Mouse (Mus musculus): Measurements from ENCODE around the gene Ubtf. TPM values are rescaled to one million over a fixed set of nuclear protein-coding genes. Genes with fewer than 3 reads are reported as not detected.

Gene Ubtf
- polyA plus RNA-seq, 1 experiment from 2014 or later = 73.0 TPM

DNA sequence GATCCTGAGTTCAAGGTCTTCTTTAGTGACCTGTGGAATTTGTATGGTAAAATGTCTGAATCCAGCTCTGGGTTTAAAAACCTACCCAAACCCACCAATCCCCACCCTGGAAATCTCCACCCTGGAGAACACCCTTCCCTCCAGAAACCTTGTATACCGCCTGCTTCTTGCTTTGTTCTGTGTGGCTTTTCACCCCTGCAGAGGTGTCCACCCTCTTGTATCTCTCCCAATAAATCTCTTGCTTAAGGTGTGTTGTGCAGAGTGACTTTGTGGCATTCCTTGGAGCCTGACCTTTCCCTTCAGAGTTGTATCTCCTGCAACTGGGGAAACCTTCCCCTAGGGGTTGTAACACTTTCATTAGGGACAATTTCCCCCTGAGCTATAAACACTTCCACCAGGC, 18.4 kb upstream of the Ubtf start:
- H3K36me3 ChIP-seq (ENCODE audit: control insufficient read depth, insufficient read depth, low read length) = no peaks in the 10 kb centered on the region
- ATAC-seq (ENCODE audit: low read depth) = no peak
- no peaks in the 10 kb centered on the region for H3K27me3 ChIP-seq (ENCODE audit: control insufficient read depth, insufficient read depth, low read depth, low read length)
- H3K27ac ChIP-seq (ENCODE audit: low read length) = no peak overlapping the region
- H3K4me1 ChIP-seq (replicated peaks; ENCODE audit: control insufficient read depth, insufficient read depth, low read length) = peaks cover 19% of the 10 kb centered on the region
- no peak overlapping the region for H3K4me3 ChIP-seq (ENCODE audit: low read length)
- no peak overlapping the region for H3K4me2 ChIP-seq (ENCODE audit: low read depth, low read length)
- 68% methylated on average over 1 of the region's 1 CpGs for WGBS
- no peaks in the 10 kb centered on the region for H3K9me3 ChIP-seq (ENCODE audit: control insufficient read depth, low read length)
- no peak overlapping the region for H3K9ac ChIP-seq (ENCODE audit: low read length)

DNA sequence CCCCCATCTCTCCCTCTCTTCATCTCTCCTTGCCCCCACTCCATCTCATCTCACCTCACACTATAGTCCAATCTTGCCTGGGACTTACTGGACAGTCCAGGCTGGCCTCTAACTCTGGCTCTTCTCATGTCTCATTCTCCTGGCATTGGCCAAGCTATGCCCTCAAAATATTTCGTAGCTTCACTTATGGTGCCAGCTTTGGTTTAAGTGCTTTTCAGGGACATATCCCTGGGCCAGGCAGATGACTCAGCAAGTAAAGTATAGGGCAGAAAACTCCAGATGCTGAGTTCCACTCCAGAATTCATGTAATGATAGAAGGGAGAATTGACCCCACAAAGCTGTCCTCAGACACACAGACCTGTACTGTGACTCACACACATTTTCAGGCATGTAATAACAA, 16.6 kb upstream of the Ubtf start:
- H3K9ac ChIP-seq (ENCODE audit: low read length) = no peak overlapping the region
- 67% methylated on average over 1 of the region's 1 CpGs for WGBS
- H3K27ac ChIP-seq (ENCODE audit: low read length) = no peak overlapping the region
- H3K9me3 ChIP-seq (ENCODE audit: control insufficient read depth, low read length) = no peaks in the 10 kb centered on the region
- no peak for ATAC-seq (ENCODE audit: low read depth)
- no peak overlapping the region for H3K4me2 ChIP-seq (ENCODE audit: low read depth, low read length)
- H3K36me3 ChIP-seq (ENCODE audit: control insufficient read depth, insufficient read depth, low read length) = no peaks in the 10 kb centered on the region
- no peaks in the 10 kb centered on the region for H3K27me3 ChIP-seq (ENCODE audit: control insufficient read depth, insufficient read depth, low read depth, low read length)
- peaks cover 19% of the 10 kb centered on the region for H3K4me1 ChIP-seq (replicated peaks; ENCODE audit: control insufficient read depth, insufficient read depth, low read length)
- no peak overlapping the region for H3K4me3 ChIP-seq (ENCODE audit: low read length)

DNA sequence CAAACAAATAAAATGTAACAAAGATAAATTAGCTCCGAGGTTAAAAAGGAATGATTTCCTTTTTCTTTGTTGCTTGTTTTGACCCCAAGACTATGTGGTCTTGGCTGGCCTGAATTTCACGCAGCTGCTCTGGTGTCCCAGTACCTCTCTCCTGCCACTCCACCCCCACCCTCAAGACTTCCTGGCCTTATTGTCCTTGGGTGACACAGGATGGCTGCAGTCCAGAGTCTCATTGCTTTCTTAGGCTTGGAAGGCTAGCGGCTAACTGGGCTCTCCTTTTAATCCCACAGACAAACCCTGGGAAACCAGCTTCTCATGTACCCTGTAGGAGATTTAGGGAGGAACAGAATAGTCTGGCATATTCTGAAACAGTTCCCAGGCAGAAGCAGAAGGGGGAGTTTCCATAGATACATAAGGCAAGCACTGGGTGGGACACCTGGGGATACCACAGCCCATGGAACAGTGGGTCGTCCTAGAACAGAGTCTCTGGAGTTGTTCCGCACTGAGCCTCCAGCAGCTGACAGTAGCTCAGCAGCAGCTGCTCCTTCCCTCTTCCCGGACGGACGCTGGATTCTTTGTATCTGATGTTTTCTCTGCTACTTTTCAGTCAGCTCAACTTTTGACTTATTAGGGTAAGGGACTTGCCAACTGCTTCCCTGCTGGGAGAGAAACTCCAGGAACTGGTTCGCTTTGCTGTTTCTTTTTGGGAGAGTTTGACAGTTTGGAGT, 15.6 kb upstream of the Ubtf start:
- no peak overlapping the region for H3K4me2 ChIP-seq (ENCODE audit: low read depth, low read length)
- peaks cover 19% of the 10 kb centered on the region for H3K4me1 ChIP-seq (replicated peaks; ENCODE audit: control insufficient read depth, insufficient read depth, low read length)
- H3K4me3 ChIP-seq (ENCODE audit: low read length) = no peak overlapping the region
- no peak overlapping the region for H3K9ac ChIP-seq (ENCODE audit: low read length)
- no peak overlapping the region for H3K27ac ChIP-seq (ENCODE audit: low read length)
- H3K27me3 ChIP-seq (ENCODE audit: control insufficient read depth, insufficient read depth, low read depth, low read length) = no peaks in the 10 kb centered on the region
- 27% methylated on average over 9 of the region's 9 CpGs for WGBS
- no peaks in the 10 kb centered on the region for H3K9me3 ChIP-seq (ENCODE audit: control insufficient read depth, low read length)
- no peaks in the 10 kb centered on the region for H3K36me3 ChIP-seq (ENCODE audit: control insufficient read depth, insufficient read depth, low read length)
- ATAC-seq (ENCODE audit: low read depth) = no peak

DNA sequence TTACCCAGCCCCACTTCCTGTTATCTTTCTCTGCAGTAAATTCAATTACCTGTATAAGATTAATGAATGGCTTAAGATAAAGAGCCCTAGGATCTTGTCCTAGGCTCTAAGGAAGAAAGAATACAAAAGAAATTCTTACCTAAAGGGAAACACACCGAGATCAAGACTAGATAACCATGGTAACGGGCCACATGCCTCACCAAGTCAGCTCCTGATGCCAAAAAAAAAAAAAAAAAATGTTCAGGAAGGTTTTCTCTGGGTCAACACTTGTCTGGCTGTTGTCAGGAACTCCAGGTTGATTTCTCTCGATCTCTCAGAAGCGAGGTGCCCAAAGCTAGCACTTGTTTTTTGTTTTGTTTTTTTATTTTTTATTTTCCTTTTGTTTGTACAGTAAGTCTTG, 14.5 kb upstream of the Ubtf start:
- no peak for ATAC-seq (ENCODE audit: low read depth)
- Histone ChIP-seq H3K9ac (ENCODE audit: low read length) (no peak overlapping the region), H3K4me3 (ENCODE audit: low read length) (no peak overlapping the region), H3K4me1 (replicated peaks; ENCODE audit: control insufficient read depth, insufficient read depth, low read length) (peaks cover 12% of the 10 kb centered on the region), H3K36me3 (ENCODE audit: control insufficient read depth, insufficient read depth, low read length) (no peaks in the 10 kb centered on the region), H3K27me3 (ENCODE audit: control insufficient read depth, insufficient read depth, low read depth, low read length) (no peaks in the 10 kb centered on the region), H3K27ac (ENCODE audit: low read length) (no peak overlapping the region), H3K4me2 (ENCODE audit: low read depth, low read length) (no peak overlapping the region), H3K9me3 (ENCODE audit: control insufficient read depth, low read length) (no peaks in the 10 kb centered on the region)
- WGBS = 27% methylated on average over 4 of the region's 4 CpGs

DNA sequence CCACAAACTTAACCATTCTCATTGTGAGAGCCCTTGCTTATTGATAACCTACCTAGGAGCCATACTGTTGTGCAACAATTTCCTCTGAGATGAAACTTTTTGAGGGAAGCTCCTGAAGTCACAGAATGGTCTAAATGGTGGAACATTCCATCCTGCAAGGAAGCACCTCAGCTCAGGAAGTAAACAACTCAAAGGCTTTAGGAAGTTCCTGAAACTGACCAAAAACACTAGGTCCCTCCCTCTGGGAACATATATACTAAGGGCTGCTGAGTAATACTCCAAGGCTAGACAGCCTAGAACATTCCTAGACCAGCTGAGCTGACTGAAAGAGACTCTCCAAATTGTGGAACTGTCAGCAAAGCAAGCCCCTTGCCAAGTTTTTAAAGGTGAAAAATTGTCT, 13.5 kb upstream of the Ubtf start:
- Histone ChIP-seq H3K4me1 (replicated peaks; ENCODE audit: control insufficient read depth, insufficient read depth, low read length) (peaks cover 6% of the 10 kb centered on the region; the same call in 1 of the 2 replicates), H3K4me3 (ENCODE audit: low read length) (no peak overlapping the region), H3K9ac (ENCODE audit: low read length) (no peak overlapping the region), H3K9me3 (ENCODE audit: control insufficient read depth, low read length) (no peaks in the 10 kb centered on the region), H3K27me3 (ENCODE audit: control insufficient read depth, insufficient read depth, low read depth, low read length) (no peaks in the 10 kb centered on the region), H3K27ac (ENCODE audit: low read length) (no peak overlapping the region), H3K4me2 (ENCODE audit: low read depth, low read length) (no peak overlapping the region), H3K36me3 (ENCODE audit: control insufficient read depth, insufficient read depth, low read length) (no peaks in the 10 kb centered on the region)
- no peak for ATAC-seq (ENCODE audit: low read depth)

DNA sequence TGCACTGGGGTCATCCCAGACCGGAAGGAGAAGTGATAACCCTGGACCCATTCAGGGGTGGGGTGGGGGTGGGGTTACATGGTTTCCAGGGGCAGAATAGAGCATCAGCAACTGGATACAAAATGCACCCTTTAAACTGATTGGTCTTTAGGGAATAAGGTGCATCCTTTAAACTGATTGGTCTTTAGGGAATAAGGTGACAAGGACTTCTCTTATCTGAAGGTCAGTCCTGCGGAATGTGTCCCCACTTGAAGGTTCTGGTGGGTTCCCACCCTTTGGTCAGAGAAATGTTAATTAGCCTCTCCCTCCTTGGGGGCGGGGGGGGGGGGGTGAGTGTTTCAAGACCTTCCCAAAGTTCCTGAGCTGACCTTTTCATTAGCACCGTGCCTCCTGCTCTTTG, 12.3 kb upstream of the Ubtf start:
- H3K4me3 ChIP-seq (ENCODE audit: low read length) = no peak overlapping the region
- no peaks in the 10 kb centered on the region for H3K9me3 ChIP-seq (ENCODE audit: control insufficient read depth, low read length)
- H3K27ac ChIP-seq (ENCODE audit: low read length) = no peak overlapping the region
- no peaks in the 10 kb centered on the region for H3K27me3 ChIP-seq (ENCODE audit: control insufficient read depth, insufficient read depth, low read depth, low read length)
- no peak overlapping the region for H3K4me2 ChIP-seq (ENCODE audit: low read depth, low read length)
- 53% methylated on average over 4 of the region's 4 CpGs for WGBS
- no peak overlapping the region for H3K9ac ChIP-seq (ENCODE audit: low read length)
- no peak for ATAC-seq (ENCODE audit: low read depth)
- no peaks in the 10 kb centered on the region for H3K36me3 ChIP-seq (ENCODE audit: control insufficient read depth, insufficient read depth, low read length)
- H3K4me1 ChIP-seq (replicated peaks; ENCODE audit: control insufficient read depth, insufficient read depth, low read length) = peaks cover 6% of the 10 kb centered on the region; the same call in 1 of the 2 replicates

DNA sequence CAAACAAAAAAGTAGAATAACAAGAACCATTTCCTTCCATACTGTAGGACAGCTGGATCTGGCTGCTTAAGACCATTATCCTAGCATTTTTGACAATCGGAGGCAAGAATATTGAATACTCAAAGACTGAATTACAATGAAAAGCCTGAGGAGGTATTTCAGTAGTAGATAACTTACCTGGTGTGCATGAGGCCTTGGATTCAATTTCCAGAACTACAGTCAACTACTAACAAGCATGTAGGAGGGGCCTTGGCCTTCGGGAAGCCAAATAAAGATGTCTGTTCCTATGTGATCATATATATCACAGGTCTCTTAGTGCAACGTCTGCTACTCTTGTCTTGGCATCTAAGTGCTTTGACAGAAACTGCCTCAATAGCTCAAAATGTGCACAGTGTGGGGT, 10.5 kb upstream of the Ubtf start:
- Histone ChIP-seq H3K9me3 (ENCODE audit: control insufficient read depth, low read length) (no peaks in the 10 kb centered on the region), H3K4me3 (ENCODE audit: low read length) (no peak overlapping the region), H3K27me3 (ENCODE audit: control insufficient read depth, insufficient read depth, low read depth, low read length) (no peaks in the 10 kb centered on the region), H3K4me2 (ENCODE audit: low read depth, low read length) (no peak overlapping the region), H3K4me1 (replicated peaks; ENCODE audit: control insufficient read depth, insufficient read depth, low read length) (peaks cover 1% of the 10 kb centered on the region; the same call in 1 of the 2 replicates), H3K9ac (ENCODE audit: low read length) (no peak overlapping the region), H3K27ac (ENCODE audit: low read length) (no peak overlapping the region), H3K36me3 (ENCODE audit: control insufficient read depth, insufficient read depth, low read length) (no peaks in the 10 kb centered on the region)
- 76% methylated on average over 3 of the region's 3 CpGs for WGBS
- no peak for ATAC-seq (ENCODE audit: low read depth)

DNA sequence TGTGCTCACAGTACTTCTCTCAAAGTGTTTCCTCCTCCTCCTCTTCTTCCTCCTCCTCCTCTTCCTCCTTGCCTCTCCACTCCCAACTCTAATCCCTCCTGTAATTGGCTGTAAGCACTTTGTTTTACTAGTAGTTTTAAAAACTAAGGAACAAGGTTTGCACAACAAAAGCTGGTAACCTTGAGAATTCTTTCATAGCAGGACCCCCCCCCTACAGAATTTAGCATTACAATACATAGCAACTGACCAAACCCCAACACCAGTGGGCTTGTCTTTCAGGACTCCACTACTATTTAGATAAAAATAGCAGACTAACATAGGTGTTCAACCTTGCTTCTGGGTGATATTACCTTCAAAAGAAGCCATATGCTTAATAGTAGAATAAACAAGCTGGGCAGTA, 10.0 kb upstream of the Ubtf start:
- Histone ChIP-seq H3K27me3 (ENCODE audit: control insufficient read depth, insufficient read depth, low read depth, low read length) (no peaks in the 10 kb centered on the region), H3K27ac (ENCODE audit: low read length) (no peak overlapping the region)
- ATAC-seq (ENCODE audit: low read depth) = no peak

DNA sequence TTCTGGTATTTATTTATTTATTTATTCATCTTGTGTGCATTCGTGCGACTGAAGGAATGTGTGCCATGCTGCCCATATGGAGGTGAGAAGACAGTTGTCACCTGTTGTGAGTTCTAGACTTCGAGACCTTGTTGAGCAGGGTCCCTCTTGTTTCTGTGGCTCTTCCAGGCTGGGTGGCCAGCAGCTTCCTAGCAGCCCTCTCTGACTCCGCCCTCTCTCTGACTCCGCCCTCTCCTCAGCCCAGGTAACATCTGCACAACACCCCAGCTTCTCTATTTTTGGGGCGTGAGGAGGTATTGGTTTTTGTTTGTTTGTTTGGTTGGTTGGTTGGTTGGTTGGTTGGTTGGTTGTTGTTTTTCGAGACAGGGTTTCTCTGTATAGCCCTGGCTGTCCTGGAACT, 8.3 kb upstream of the Ubtf start:
- ATAC-seq (ENCODE audit: low read depth) = no peak
- H3K27ac ChIP-seq (ENCODE audit: low read length) = no peak overlapping the region
- no peak overlapping the region for H3K4me3 ChIP-seq (ENCODE audit: low read length)
- H3K36me3 ChIP-seq (ENCODE audit: control insufficient read depth, insufficient read depth, low read length) = no peaks in the 10 kb centered on the region
- no peaks in the 10 kb centered on the region for H3K4me1 ChIP-seq (replicated peaks; ENCODE audit: control insufficient read depth, insufficient read depth, low read length)
- H3K27me3 ChIP-seq (ENCODE audit: control insufficient read depth, insufficient read depth, low read depth, low read length) = no peaks in the 10 kb centered on the region
- no peak overlapping the region for H3K4me2 ChIP-seq (ENCODE audit: low read depth, low read length)
- H3K9me3 ChIP-seq (ENCODE audit: control insufficient read depth, low read length) = no peaks in the 10 kb centered on the region
- WGBS = 64% methylated on average over 7 of the region's 7 CpGs
- no peak overlapping the region for H3K9ac ChIP-seq (ENCODE audit: low read length)

More for the DNA sequence above, 10.0 kb upstream of the Ubtf start:
- Histone ChIP-seq H3K4me2 (ENCODE audit: low read depth, low read length) (no peak overlapping the region), H3K9me3 (ENCODE audit: control insufficient read depth, low read length) (no peaks in the 10 kb centered on the region), H3K36me3 (ENCODE audit: control insufficient read depth, insufficient read depth, low read length) (no peaks in the 10 kb centered on the region), H3K9ac (ENCODE audit: low read length) (no peak overlapping the region), H3K4me1 (replicated peaks; ENCODE audit: control insufficient read depth, insufficient read depth, low read length) (no peaks in the 10 kb centered on the region), H3K4me3 (ENCODE audit: low read length) (no peak overlapping the region)

DNA sequence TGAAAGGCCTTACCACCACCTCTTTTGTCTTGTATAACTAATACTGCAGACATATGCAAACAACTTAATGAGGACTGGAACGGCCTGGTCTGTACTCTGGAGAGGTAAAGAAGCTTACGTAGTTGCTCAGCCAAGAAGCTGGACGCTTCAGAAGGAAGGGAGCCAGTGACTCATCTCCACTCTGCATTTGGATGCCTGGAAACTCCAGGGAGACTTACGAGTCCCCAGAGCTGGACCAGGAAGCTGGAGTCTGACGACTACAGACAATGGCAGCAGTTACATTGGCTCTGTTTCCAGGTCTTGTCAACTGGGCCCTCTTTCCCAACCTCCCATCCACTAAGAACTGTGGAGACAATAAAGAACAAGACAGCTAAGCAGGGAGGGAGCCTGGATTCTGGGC, 7.7 kb upstream of the Ubtf start:
- no peak overlapping the region for H3K4me3 ChIP-seq (ENCODE audit: low read length)
- no peak overlapping the region for H3K9ac ChIP-seq (ENCODE audit: low read length)
- H3K9me3 ChIP-seq (ENCODE audit: control insufficient read depth, low read length) = no peaks in the 10 kb centered on the region
- no peak overlapping the region for H3K4me2 ChIP-seq (ENCODE audit: low read depth, low read length)
- no peaks in the 10 kb centered on the region for H3K36me3 ChIP-seq (ENCODE audit: control insufficient read depth, insufficient read depth, low read length)
- WGBS = 48% methylated on average over 5 of the region's 5 CpGs
- no peak overlapping the region for H3K27ac ChIP-seq (ENCODE audit: low read length)
- H3K27me3 ChIP-seq (ENCODE audit: control insufficient read depth, insufficient read depth, low read depth, low read length) = no peaks in the 10 kb centered on the region
- no peaks in the 10 kb centered on the region for H3K4me1 ChIP-seq (replicated peaks; ENCODE audit: control insufficient read depth, insufficient read depth, low read length)
- ATAC-seq (ENCODE audit: low read depth) = no peak
